Mouse (Mus musculus): ENCODE measurements at regions not wholly inside any gene's neighbourhood (a gene's known extent, or its start where the extent isn't known, plus 50 kb on each side); places are given as distances from the start of the nearest gene placed in this dataset.
"Not testable (repeated sequence)": the region's sequence is repeated elsewhere in the genome, so short reads cannot be mapped to it uniquely, and the experiment has no call there.

DNA sequence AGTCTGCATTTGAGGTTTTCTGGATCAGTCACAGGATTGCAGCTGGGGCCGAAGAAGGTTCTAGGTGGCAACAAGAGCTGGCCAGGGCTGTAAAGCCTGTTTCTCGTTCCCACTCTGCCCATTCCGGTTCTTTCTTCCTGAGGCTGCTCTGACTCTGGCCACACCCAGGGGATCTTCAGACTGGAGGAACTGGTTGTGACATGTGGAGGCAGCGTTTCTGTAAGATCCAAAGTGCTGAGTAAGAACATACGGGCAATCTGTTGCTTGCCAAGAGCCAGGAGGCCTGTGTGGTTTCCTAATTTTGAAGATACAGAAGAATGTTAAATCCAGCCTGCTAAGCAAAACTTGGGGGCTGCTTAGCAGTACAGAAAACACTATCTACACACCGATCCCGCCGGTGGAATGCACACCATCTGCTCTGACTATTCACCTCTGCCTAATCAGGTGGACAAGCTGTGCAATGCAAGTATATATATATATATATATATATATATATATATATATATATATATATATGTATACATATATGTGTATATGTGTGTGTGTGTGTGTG lies 99.3 kb upstream of the Bmp2k start:
- ATAC-seq (replicated peaks; ENCODE audit: low FRiP score, low TSS enrichment, poor library complexity, severe bottlenecking), result peak; percentile 91

DNA sequence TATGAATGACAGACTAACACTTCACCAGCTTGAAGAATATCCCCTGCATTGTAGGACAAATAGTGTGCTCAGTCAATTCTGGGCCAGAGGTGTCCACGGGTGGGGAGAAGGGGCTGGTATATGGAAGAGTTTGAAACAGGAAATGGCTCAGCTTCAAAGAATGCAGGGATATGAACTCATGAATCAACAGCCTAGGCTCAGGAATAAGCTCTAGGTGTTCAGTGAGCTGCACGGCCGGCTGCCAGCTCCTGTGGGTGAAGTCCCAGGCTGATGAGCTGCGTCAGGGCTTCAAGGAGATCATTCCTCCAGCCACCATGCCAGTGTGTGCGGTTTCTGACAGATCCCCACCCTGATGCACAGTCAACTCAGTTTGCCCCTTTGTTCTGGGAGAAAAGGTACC lies 98.8 kb upstream of the Bmp2k start:
- ATAC-seq (replicated peaks; ENCODE audit: low FRiP score, low TSS enrichment, poor library complexity, severe bottlenecking), result no peak

DNA sequence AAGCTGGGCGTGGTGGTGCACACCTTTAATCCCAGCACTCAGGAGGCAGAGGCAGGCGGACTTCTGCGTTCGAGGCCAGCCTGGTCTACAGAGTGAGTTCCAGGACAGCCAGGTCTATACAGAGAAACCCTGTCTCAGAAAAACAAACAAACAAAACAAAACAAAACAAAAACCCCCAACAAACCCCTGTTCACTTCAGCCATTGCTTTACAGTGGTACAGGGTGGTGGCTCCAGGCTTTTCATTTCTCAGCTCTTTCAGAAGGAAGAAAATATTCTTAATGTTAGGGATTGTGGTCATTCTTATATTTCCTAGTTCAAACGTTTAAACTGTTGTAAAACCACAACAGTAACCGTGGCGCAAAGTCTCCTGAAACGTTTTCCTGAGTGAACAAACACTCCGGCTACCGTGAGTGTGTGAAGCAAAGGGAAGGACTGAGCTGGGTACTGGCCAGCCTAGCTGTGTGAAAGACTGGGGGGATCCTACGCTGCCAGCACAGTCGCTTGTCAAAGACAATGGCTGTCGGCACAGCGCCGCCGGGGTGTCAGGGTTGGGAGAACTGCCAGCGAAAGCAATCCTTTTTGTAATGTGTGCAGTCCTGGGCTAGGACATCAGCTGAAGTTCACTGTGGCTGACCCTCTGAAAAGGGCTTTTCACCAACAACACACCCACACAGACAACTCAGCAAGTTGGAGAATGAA lies 91.8 kb upstream of the Bmp2k start:
- ATAC-seq (replicated peaks; ENCODE audit: low FRiP score, low TSS enrichment, poor library complexity, severe bottlenecking), result peak; percentile 84

DNA sequence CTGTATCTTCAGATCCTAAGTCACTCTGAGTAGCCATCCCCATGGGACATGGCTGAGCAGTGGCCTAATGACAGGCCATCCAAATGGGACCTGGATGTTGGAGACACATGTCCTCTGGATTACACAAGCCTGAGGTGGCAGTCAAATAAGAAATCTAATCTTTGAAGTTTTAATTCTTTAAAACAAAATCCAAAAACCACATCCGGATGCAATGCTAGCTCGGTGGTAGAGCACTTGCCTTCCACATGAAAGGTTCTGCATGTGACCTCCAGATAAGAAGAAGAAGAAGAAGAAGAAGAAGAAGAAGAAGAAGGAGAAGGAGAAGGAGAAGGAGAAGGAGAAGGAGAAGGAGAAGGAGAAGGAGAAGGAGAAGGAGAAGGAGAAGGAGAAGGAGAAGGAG lies 89.1 kb upstream of the Bmp2k start:
- not testable (repeated sequence) for ATAC-seq (replicated peaks; ENCODE audit: low FRiP score, low TSS enrichment, poor library complexity, severe bottlenecking)

DNA sequence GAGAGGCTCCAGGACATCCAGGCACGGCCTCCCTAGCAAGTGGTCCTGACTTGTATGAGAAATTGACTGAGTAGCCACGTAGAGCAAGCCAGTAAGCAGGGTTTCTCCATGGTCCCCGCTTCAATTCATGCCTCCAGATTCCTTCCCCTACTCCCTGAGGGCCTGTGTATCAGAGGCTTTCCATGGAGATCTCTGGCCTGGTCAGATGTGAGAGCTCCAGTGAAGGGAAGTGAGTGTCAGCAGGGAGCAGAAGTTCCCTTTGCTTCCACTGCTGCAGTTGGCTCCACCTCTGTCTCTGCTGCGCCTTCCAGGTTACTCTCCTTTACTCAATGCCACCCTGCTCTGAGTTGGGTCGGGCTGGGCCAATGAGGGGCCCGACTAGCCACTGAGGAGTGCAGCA lies 88.3 kb upstream of the Bmp2k start:
- no peak for ATAC-seq (replicated peaks; ENCODE audit: low FRiP score, low TSS enrichment, poor library complexity, severe bottlenecking)

DNA sequence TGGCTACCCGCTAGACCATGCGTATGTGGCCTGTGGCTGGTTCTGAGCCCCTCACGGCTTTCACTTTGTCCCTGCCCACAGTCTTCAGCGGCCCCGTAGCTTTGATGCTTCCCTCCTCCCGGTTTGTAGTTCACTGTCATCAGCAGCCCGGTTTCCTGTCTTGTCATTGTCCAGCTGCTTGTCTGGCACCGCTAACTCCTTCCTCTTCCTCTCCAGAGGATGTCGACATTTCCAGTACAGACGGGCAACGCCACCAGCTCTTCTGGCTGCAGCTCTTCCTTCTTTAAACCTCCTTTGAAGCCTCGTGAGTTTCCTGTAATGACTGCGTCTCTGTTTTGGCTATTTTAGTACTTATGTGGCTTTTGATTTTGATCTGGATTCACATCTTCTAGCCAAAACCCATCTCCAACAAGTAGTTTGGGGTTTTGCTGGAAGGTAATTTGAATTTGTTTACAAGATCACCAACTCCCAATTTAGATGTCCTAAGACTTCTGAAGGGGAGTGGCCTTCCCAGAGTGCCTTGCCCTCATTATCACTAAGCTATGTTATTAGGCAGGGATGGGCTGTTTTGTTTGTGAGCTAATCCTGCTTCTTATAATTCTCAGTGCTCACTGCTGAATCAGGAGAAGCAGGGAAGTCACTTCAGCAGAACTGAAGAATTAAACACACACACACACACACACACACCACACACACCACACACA lies 85.8 kb upstream of the Bmp2k start:
- ATAC-seq (replicated peaks; ENCODE audit: low FRiP score, low TSS enrichment, poor library complexity, severe bottlenecking), result peak; percentile 74

DNA sequence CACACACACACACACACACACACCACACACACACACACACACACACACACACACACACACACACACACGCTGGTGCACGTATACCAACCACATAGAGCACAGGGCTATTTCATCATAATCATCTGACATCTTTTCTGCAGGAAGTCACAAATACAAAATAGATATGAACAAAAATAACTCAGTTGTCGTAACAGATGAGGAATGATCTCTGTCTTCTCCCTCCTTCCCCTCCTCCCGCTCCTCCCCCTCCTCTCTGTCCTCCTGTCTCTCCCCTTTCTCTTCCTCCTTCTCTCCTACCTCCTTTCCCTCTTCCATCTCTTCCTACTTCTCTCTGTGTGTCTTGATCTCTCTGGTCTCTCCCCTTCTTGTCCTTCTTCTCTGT lies 85.2 kb upstream of the Bmp2k start:
- no peak for ATAC-seq (replicated peaks; ENCODE audit: low FRiP score, low TSS enrichment, poor library complexity, severe bottlenecking)

DNA sequence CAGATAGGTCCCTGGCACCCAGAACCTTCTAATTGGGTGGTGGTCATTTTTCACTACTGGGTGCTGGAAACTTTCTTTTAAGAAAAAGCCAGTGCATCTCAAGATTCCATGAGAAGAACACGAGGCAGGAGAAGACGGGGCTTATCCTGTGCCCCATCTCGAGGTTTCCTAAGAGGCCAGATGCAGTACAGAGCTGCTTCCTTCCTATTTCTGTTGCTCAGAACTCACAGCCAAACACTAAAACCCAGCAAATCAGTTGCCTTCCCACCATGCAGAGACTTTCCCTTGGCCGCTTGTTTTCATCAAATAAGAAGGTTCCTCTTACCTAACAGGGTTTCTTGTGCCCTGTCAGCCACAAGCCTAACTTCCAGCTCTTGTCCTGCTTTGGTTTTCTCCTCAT lies 84.7 kb upstream of the Bmp2k start:
- no peak for ATAC-seq (replicated peaks; ENCODE audit: low FRiP score, low TSS enrichment, poor library complexity, severe bottlenecking)

DNA sequence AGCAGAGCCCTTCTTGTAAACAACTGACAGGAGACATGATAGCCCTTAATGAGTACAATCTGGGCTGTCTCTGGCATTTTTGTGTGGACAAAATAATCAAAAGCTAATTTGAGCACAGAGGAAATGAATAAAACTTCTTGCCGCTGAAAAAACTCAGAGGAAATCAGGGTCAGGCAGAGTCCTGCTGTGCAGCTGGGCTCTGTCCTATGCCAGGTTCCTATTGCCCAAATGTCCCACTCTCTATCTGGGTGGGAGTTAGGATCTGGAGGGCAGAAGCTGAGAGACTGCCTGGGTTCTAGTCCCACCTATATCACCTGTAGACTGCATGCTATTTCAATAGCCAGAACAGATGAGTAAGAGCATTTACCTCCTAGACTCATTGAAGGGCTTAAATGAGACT lies 83.8 kb upstream of the Bmp2k start:
- no peak for ATAC-seq (replicated peaks; ENCODE audit: low FRiP score, low TSS enrichment, poor library complexity, severe bottlenecking)

DNA sequence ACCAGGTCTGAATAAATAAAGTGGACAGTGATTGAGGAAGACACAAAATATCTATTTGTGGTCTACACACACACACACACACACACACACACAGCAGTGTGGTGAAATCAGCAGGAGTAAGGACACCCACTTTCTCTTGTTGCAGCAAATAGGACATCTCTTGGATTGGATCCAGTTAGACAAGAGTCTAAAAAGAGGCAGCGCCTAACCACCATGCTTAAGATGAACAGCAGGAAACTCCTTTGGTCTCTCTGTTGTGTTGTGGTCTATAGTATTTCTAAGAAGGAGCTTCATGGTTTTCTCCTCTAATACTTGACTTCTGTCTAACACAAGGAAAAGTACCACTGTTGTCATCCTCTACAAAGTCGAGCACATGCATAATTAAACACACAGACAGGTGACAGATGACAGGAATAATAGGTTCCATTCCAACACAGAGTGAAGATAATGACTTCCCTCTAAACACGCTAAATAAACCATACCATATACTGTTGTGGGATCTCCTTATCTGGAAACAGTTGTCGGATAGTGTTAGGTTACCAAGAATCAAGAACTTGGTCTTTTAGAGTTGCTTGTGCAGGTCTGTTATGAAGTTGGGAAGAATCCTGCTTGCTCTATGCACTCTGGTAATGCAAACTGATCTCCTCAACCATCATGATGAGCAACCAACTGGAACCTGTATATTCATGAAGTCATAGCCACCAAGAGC lies 82.6 kb upstream of the Bmp2k start:
- no peak for ATAC-seq (replicated peaks; ENCODE audit: low FRiP score, low TSS enrichment, poor library complexity, severe bottlenecking)

DNA sequence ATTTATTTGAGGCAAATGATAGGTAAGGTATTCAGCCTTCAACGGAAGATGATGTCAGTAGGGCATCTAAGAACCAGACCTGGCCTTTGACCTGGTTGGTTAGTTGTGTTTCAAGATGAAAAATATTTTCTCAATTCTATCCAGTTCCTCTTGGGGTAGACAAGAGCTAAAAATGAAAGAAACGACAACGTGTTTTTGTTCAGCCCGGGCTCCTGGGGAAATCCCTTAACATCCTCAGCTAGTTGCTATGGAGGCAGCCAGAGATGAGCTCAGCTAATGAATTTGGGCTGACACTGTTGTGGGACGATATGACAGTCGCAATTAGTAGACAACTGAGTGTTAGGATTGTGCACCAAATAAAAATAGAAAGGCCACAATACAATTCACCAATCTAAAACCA lies 80.6 kb upstream of the Bmp2k start:
- ATAC-seq (replicated peaks; ENCODE audit: low FRiP score, low TSS enrichment, poor library complexity, severe bottlenecking), result no peak

DNA sequence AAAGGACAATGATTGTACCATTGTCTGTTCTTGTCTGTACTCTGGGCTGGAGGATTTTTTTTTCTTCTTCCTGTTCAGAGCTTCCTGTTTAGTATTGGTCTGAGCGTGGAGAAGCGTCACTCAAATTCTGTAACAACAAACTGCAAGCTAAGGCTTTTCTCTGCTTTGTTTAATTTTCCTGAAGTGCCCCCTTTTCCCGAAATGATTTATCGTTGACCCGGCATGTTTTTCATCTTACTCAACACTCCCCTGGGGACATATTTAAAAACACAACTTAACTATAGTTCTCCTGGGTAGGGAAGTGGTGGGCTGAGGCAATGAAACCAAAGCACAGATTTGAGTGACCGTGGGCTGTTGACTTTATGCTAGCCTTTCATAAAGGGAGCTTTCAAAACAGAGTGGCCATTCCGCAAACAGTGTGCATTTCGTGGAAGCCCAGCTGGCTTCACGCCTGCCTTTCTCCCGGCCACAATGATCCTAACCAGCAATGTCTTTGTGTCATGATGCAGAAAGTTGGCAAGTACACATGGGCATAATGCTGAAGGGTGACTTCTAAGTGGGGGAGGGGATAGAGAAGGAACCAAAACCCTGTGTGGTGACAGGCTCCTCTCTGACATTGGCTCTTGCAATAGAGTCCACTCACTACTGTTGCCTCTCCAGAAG lies 79.8 kb upstream of the Bmp2k start:
- ATAC-seq (replicated peaks; ENCODE audit: low FRiP score, low TSS enrichment, poor library complexity, severe bottlenecking), result no peak

DNA sequence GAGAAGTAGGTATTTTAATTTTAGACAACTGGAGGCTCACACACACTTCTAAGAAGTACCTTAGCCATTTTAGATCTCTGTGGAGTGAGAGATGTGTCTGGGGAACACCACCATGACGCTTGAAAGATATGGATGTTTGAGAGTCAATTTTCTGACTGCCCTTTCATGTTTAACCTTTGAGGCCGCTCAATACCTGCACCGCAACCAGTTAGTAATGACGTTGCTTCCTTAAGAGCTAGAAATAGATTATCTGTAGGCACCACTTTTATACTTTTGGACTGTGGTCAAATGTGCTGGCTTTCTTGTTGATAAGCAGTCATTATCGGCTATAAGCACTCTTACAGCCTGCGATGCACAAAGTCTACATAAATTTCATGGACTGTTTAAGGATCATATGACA lies 78.3 kb upstream of the Bmp2k start:
- peak; percentile 78 for ATAC-seq (replicated peaks; ENCODE audit: low FRiP score, low TSS enrichment, poor library complexity, severe bottlenecking)

DNA sequence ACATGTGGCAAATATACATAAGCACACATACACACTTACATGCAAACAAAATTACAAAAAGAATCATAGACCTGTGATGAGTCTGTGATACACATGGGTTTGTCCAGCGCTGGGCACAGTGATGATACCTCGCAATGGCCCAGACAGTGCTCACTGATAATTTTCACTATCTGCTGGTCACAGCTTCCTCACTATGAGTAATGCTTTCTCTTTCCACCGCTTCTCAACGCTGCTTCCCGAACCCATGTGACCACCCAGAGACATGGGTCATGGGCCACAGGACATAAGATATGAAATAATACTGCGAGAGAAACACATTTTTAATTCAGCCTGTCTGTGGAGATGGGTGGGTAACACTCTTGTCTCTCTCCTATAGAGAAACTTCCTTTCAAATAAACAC lies 76.5 kb upstream of the Bmp2k start:
- ATAC-seq (replicated peaks; ENCODE audit: low FRiP score, low TSS enrichment, poor library complexity, severe bottlenecking), result peak; percentile 86

DNA sequence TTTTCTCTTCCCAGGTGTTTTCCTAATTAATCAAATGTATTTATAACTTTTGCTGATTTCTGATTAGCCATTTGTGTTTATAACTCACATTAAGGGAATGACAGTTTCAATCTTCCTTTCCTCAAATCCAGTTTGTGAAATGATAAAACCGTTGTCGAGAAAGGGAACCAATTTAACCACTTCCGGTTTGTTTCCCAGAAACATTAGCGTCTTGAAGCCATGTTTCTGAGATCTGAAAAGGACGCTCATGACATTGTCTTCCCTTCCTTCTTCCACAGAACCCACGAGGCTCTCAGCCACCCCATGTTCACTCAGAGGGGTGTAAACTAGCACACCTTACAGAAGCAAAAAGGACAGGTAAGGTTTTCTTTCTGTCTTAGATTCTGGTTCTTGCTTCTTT lies 76.0 kb upstream of the Bmp2k start:
- no peak for ATAC-seq (replicated peaks; ENCODE audit: low FRiP score, low TSS enrichment, poor library complexity, severe bottlenecking)

DNA sequence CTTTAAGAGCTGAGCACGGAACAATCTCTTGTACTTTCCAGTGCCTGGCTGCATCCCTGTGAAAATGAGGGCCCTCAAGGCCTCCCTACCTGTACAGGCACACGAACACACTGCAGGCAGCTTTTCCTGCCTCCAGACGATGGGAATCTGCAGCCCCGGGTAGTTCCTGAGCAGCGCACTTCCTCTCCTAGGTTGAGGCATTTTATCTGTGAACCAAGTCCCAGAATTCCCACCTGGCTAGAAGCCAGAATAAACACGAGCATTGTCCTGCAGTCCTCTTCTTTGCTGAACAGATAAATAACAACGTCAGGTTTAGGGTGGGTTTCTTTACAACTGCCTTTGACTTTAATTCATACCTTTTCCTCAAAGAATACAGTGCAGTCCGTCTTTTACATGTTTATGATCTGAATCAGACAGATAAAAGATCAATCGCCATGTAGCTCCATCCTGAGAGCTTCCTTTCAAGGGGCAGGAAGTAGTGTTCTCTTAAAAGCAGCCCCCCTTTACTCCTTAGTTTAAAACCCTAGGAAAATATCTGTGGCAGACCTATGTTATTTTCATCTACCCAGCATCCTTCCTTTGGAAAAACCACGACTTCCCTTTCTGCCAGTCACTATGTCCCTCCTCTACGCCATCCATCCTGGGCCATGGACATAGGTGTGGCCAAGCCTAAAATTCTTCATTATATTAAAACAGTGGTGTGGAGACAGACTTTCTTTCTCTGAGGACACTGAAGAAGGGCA lies 75.3 kb upstream of the Bmp2k start:
- ATAC-seq (replicated peaks; ENCODE audit: low FRiP score, low TSS enrichment, poor library complexity, severe bottlenecking), result no peak

DNA sequence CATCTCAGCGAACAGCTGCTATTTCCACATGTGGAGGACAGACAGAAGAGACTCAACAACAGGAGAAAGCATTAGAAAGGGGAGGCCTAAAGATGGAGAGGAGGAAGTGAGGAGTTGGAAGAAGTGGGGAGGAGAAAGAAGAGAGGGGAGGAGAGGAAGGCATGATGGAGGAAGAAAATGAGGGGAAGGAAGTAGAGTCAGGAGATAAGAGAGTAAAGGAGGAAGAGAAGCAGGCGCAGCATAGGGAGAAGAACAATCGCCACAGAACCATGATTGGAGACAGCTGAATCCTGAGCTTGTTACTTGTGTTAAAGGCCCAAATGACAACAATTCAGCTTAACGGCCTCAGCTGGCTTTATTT lies 74.8 kb upstream of the Bmp2k start:
- no peak for ATAC-seq (replicated peaks; ENCODE audit: low FRiP score, low TSS enrichment, poor library complexity, severe bottlenecking)

DNA sequence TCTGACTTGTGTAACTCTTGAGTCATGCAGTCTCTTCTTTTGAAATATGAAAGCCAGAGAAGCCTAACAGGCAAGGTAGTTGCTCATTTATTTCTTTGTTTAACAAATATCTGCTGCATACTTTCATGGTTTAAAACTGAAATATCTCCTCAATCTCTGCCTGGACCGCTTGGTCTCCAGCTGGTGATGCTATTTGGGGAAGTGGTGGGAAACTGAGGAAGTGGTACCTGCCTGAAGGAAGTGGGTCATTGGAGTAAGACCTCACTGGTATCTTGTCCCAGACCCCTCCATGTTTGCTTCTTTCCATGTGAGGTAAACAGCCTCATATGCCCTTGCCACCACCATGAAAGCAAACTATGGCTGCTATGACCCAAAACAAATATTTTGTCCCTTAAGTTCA lies 74.0 kb upstream of the Bmp2k start:
- ATAC-seq (replicated peaks; ENCODE audit: low FRiP score, low TSS enrichment, poor library complexity, severe bottlenecking), result no peak

DNA sequence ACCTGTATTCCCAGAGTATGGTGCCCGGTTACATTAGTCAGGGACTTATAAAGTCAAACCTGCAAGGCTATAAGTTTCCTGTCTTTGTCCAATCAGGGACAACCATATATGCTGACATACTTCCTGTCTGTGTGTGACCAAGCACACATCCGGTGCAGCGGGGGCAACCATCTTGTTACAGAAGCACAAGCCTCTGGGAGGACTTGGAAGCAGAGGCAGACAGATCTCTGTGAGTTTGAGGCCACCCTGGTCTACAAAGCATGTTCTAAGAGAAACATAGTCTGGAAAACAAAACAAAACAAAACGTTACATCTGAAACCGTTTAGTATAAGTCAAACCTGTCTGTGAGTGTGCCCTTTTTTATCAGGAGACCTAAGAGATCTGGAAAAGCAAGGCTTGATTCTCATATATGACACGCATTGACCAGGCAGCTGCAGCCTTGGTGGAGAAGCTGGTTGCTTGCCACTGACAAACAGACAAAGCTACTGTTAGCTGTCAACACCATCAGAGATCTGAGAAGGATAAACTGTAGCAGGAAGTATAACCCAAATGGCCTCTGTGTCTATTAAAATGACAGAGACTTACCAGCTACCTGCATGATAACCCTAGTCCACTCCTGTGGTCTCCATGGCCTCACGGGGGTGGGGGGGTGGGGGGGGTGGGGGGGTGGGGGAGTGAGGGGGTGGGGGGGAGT lies 72.6 kb upstream of the Bmp2k start:
- no peak for ATAC-seq (replicated peaks; ENCODE audit: low FRiP score, low TSS enrichment, poor library complexity, severe bottlenecking)

Data from megakaryocyte-erythroid progenitor cell, adult 5-6 weeks (primary cell).